Mouse (Mus musculus): ENCODE data around the gene Ralgapa1.

Ralgapa1 gene

GRCm38 (mm10) chr12:55820661-55821314, at the start of gene Ralgapa1:
Gene Ralgapa1 (minus strand): TSS chr12:55821167.
- peak; percentile 92 for DNase-seq (ENCODE audit: low spot score)

- DNase-seq (ENCODE audit: low spot score), result no peak
Observed at GRCm38 (mm10) chr12:55869622-55870322, 48.8 kb upstream of the Ralgapa1 start.

DNA sequence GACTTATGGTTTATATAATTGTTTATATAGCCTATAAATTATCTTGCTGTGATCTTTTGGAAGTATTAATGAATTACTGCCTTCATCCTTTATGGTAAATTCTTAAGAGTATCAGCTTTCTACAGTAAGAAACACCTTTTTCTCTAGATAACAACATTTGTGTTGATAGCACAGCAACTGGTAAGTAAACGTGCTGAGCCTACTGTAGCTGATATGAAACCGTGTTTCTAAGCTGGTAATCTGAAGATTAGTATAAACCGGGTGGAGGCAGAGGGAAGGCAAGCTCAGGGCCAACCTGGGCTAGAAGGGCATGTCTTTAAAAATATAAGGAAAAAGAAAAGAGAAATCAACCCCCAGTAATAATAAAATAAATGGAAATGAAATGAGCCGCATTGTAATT, 46.8 kb upstream of the Ralgapa1 start:
- no peak for DNase-seq (ENCODE audit: low spot score)

DNA sequence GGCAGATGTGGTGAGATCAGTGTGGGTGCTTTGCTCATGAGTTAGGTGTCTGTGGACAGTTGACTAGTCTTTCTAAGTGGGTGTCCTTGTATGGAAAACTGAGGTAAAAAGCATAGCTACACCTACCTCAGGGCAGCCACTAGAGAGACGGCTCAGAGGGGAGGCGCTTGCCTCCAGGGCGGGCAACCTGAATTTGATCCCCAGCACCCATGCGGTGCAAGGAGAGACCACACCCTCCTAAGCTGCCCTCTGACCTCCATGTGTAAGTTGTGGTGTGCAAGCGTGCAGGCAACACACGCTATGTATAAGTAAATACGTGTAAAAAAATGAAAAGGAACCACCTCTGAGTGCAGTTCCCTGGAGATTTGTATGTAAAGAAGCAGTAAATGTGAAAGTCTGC, 39.7 kb upstream of the Ralgapa1 start:
- DNase-seq (ENCODE audit: low spot score), result no peak

DNA sequence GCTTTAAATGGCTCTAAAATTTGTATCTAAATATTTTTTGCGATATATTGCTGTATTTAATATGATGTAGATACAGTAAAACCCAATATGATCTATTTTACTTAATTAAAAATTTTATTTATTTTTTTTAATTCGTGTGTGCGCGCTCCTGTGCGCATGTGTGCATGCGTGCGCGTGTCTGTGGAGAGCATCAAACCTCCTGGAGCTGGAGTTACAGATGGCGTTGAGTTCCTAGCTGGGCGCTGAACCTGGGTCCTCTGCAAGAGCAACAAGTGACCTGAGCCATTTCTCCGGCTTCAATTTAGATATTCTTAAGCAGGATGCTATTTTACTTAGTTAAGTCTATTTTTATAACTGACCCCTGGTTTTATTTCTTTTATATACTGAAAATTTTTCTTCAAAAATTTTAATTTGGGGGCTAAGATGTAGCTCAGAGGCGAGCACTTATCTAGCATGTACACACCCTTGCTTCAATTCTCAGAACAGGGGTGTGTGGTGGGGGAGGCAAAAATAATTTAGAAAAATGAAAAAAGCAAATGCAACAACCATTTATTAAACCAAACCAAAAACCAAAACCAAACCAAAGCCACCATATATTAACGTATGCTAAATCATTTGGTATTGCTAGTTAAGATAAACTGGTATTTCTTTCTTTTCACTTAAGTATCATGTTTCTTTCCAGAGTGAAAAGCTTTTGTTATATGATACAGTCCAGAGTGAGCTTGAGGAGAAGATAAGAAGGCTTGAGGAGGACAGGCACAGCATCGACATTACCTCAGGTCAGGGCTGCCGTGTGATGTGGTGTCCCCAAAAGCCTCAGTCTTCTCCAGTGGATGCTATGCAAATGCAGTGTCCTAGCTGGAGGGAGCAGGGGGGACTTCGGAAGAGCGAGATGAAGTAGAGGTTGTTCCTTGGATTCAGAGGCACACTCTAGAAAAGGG, 38.7 kb upstream of the Ralgapa1 start:
- DNase-seq (ENCODE audit: low spot score), result no peak

DNA sequence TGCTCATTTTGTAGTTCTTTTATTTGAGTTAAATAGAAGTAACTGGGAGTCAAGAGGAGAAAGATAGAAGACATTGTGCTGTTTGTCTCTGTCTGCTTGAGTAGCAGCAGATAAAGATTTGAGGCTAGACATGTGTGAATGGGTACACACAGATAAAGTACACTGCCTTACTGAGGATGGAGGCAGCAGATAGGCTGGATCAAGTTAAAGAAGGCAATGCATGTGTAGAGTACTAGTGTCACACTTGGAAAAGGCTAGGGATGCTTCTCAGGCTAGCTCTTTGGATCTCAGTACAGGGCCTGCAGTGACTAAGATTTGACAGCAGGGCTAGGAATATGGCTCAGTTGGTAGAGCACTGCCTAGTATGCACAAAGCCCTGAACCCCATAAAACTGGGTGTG, 29.7 kb upstream of the Ralgapa1 start:
- no peak for DNase-seq (ENCODE audit: low spot score)

- DNase-seq (ENCODE audit: low spot score), result no peak
Observed at GRCm38 (mm10) chr12:55847851-55848250, 26.9 kb upstream of the Ralgapa1 start.

- no peak for DNase-seq (ENCODE audit: low spot score)
Observed at GRCm38 (mm10) chr12:55846741-55847140, 25.8 kb upstream of the Ralgapa1 start.

DNA sequence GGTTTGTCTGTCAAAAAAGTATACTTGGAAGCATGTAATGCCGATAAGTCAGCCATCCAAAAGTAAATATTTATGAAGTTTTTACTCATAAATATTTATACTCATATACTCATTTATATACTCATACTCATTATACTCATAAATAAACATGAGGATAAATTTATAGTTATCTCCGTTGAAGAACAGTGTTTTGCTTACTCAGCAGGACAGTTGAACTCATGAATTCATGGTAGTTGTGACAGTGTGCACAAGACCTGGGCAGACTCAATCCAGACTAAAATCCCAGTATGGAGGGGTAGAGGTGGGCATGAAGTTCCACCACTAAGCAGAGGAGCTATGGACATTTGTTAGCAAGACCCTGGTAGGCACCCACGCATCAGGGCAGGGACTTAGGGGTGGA, 16.5 kb upstream of the Ralgapa1 start:
- DNase-seq (ENCODE audit: low spot score), result no peak

- peak; percentile 98 for DNase-seq (ENCODE audit: low spot score)
Observed at GRCm38 (mm10) chr12:55836199-55836951, 15.4 kb upstream of the Ralgapa1 start, which contains the start of gene Brms1l. Gene Brms1l (plus strand): TSS chr12:55836324.

- no peak for DNase-seq (ENCODE audit: low spot score)
Observed at GRCm38 (mm10) chr12:55835857-55836198, 14.9 kb upstream of the Ralgapa1 start.

GRCm38 (mm10) chr12:55834891-55835290, 13.9 kb upstream of the Ralgapa1 start:
- no peak for DNase-seq (ENCODE audit: low spot score)

- no peak for DNase-seq (ENCODE audit: low spot score)
Observed at GRCm38 (mm10) chr12:55833906-55834625, 13.1 kb upstream of the Ralgapa1 start.

- no peak for DNase-seq (ENCODE audit: low spot score)
Observed at GRCm38 (mm10) chr12:55832961-55833360, 12.0 kb upstream of the Ralgapa1 start.

DNA sequence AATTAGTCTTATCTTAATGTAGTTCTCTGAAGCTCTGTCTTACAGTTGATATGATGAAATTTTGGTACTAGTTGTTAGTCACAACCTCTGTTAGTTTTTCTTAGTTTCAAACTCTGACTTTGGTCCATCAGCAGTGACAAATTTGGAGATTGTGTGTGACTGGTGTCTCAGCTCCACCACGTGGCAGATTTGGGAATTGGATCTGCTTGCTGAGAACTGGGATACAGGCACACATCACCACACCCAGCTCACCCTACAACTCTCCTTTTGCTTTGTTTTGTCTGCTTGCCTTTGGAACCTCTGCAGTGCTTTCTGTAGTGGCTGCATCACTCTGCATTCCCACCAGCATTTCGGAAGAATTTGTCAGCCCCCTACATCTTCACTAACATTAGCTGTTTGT, 10.1 kb upstream of the Ralgapa1 start:
- DNase-seq (ENCODE audit: low spot score), result peak; percentile 83

DNA sequence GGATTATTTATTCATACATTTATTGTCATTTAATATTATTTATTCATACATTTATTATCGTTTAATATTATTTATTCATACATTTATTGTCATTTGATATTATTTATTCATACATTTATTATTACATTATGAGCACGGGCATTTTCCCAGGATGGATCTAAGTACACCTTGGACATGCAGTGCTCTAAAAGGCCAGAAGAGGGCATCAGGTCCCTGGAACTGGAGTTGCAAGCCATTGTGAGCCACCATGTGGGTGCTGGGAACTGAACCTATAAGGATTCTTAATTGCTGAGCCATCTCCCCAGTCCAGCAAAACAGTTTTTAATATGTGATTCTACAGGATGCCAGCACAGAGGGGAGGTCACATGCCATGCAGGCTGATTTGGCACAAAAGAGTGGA, 4.6 kb upstream of the Ralgapa1 start:
- DNase-seq (ENCODE audit: low spot score), result no peak

GRCm38 (mm10) chr12:55824027-55824426, 3.1 kb upstream of the Ralgapa1 start:
- DNase-seq (ENCODE audit: low spot score), result no peak

GRCm38 (mm10) chr12:55820119-55820660, 777 bp downstream of the Ralgapa1 start:
- DNase-seq (ENCODE audit: low spot score), result peak; percentile 41

DNA sequence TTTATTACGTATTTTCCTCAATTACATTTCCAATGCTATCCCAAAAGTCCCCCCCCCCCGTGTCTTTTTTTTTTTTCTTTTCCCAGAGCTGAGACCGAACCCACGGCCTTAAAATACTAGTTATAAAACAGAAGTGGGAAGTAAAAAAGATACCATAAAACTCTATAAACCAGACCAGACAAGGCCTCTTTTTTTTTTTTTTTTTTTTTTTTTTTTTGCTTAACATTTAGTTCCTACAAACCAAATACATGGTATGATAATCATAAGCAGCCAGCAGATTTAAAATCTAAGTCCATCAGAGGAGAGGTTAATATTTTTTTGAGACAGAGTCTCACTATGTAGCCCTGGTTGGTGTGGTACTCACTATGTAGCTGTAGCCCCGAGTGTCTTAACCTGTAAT, 4.5 kb downstream of the Ralgapa1 start:
- DNase-seq (ENCODE audit: low spot score), result no peak

GRCm38 (mm10) chr12:55805035-55805434, 15.9 kb downstream of the Ralgapa1 start:
- peak; percentile 15 for DNase-seq (ENCODE audit: low spot score)

DNA sequence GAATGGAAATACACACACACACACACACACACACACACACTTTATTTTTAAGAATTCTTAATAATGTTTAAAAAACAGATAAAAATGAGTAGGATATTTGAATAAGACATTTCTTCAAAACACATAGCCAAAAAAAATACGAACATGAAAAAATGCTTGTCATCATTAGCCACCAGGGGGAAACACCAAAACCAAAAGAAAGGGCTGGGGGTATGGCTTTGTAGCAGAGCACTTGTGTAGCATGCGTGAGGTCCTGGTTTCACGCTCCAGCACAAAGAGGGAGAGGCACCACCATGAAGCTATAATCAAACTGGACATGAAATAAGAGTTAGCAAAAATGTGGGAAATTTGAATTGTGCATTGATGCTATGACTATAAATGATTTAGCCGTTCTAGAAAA, 19.8 kb downstream of the Ralgapa1 start:
- no peak for DNase-seq (ENCODE audit: low spot score)
